ENCODE assay signal across 20 mouse cellular contexts in genomic region chr16:43474941-43475728, GRCm38 (mm10).
DNase-seq lines count a peak whose midpoint lies in the region; ATAC-seq and TF ChIP-seq lines count a peak whose summit lies in the region.
"Had no signal": no experiment of that assay in that cellular context is flagged by ENCODE, and none has a peak within 500 bp of the region (broad histone marks: within the 10 kb centered on the region; RNA-seq: fewer than 3 reads in every experiment).

No protein-coding gene starts in this region.

- H3K27ac ChIP-seq in layer of hippocampus, adult 2 months: peak overlapping the region; percentile 82
- no peak overlapping the region for H3K27ac ChIP-seq in heart, embryonic 16.5 days (ENCODE audit: low read length)
- H3K27ac ChIP-seq: embryonic facial prominence, embryonic 13.5 days; hindbrain, embryonic 10.5 days; limb, embryonic 12.5 days; stomach, postnatal 0 days had no signal

- 0 out of 2 replicates have a peak, but pooled peaks have one; percentile 27 for ATAC-seq in frontal cortex, adult (ENCODE audit: low TSS enrichment)
- ATAC-seq in heart, embryonic 16.5 days (replicated peaks; ENCODE audit: extremely low read depth, insufficient read depth, low FRiP score): no peak
- ATAC-seq: forebrain, postnatal 0 days had no signal

- no peak for DNase-seq in frontal cortex, adult 2 months (ENCODE audit: extremely low spot score in 1 of 2, low spot score in 1 of 2)
- DNase-seq in layer of hippocampus, adult 2 months (ENCODE audit: low spot score in 2 of 2): no peak
- no peak for DNase-seq in layer of hippocampus, adult 9-11 months
- DNase-seq in MN1 (ENCODE audit: low spot score): peak; percentile 7
- no peak for DNase-seq in testis, postnatal 10 days (ENCODE audit: low spot score)
- no peak for DNase-seq in ovary, postnatal 36 days (ENCODE audit: low spot score)
- DNase-seq: adrenal gland, postnatal 25 days; cerebellum, adult 8-10 months; forebrain, postnatal 0 days; gastrocnemius, postnatal 10 days; kidney, adult 2 months; kidney, postnatal 14 days; right cerebral cortex, postnatal 14 days; thymus, postnatal 14 days had no signal

- peak overlapping the region; percentile 17; the same call in 1 of the 2 replicates for H3K4me3 ChIP-seq in layer of hippocampus, adult 2 months
- peak overlapping the region; percentile 34 for H3K4me3 ChIP-seq in heart, embryonic 16.5 days (ENCODE audit: low read length)
- H3K4me3 ChIP-seq: embryonic facial prominence, embryonic 13.5 days; hindbrain, embryonic 10.5 days; limb, embryonic 12.5 days had no signal

- 0 out of 2 replicates have a peak overlapping the region, but pooled peaks have one; percentile 25 for H3K9ac ChIP-seq in heart, embryonic 16.5 days (ENCODE audit: low read length)
- H3K9ac ChIP-seq: embryonic facial prominence, embryonic 13.5 days; forebrain, postnatal 0 days; limb, embryonic 12.5 days had no signal

- H3K4me1 ChIP-seq in heart, embryonic 16.5 days (ENCODE audit: control insufficient read depth, insufficient read depth, low read length): no peaks in the 10 kb centered on the region
- H3K4me1 ChIP-seq: embryonic facial prominence, embryonic 13.5 days; hindbrain, embryonic 10.5 days; limb, embryonic 12.5 days had no signal

- H3K4me2 ChIP-seq in heart, embryonic 16.5 days (ENCODE audit: low read depth, low read length): peak overlapping the region; percentile 54
- H3K4me2 ChIP-seq: embryonic facial prominence, embryonic 13.5 days; limb, embryonic 12.5 days had no signal

- WGBS in heart, embryonic 16.5 days: 69% methylated on average over 11 of the region's 11 CpGs

- no peak for TF ChIP-seq CTCF in layer of hippocampus, adult 2 months (conservative IDR thresholded peaks at IDR 0.05)

- H3K27me3 ChIP-seq in heart, embryonic 16.5 days (ENCODE audit: control insufficient read depth, insufficient read depth, low read length): no peaks in the 10 kb centered on the region
- H3K27me3 ChIP-seq: embryonic facial prominence, embryonic 13.5 days; limb, embryonic 12.5 days had no signal

- no peaks in the 10 kb centered on the region for H3K9me3 ChIP-seq in heart, embryonic 16.5 days (replicated peaks; ENCODE audit: control insufficient read depth, low read length)
- H3K9me3 ChIP-seq: embryonic facial prominence, embryonic 13.5 days; hindbrain, embryonic 10.5 days; limb, embryonic 12.5 days had no signal

- no peaks in the 10 kb centered on the region for H3K36me3 ChIP-seq in heart, embryonic 16.5 days (ENCODE audit: control insufficient read depth, insufficient read depth)
- H3K36me3 ChIP-seq: embryonic facial prominence, embryonic 13.5 days; hindbrain, embryonic 10.5 days; limb, embryonic 12.5 days had no signal
